Mouse (Mus musculus) MEL (cell line): ENCODE data around the gene Zfp28. TPM values are rescaled to one million over a fixed set of nuclear protein-coding genes. Genes with fewer than 3 reads are reported as not detected.

ENCODE experiments used
- DNase-seq: peaks from one replicate; pipeline ENCODE4 v3.0.0; 2011; ENCODE audit warnings: low read depth, low spot score
- H3K27ac ChIP-seq: 2 replicates; pipeline ENCODE4 v1.5.1; 2012; ENCODE audit warnings: low read depth, mild to moderate bottlenecking, control low read depth, low read length, moderate library complexity; ENCODE audit not compliant: control insufficient read depth
- H3K27me3 ChIP-seq, 2 experiments: fragments of 150-350 bp in 1 of 2; sonication (generic) in 1 of 2; 2 replicates each; pipeline ENCODE4 v1.6.1; 2012; ENCODE audit warnings: low read length in 2 of 2, mild to moderate bottlenecking in 2 of 2, improper control_type of control experiment in 1 of 2, moderate library complexity in 1 of 2; ENCODE audit not compliant: insufficient read depth in 2 of 2, control insufficient read depth in 1 of 2
- H3K36me3 ChIP-seq, 2 experiments: 2 replicates each; pipeline ENCODE4 v1.6.1; 2012 to 2014; ENCODE audit warnings: low read length in 2 of 2, improper control_type of control experiment in 1 of 2, inconsistent platforms in 1 of 2, mild to moderate bottlenecking in 1 of 2; ENCODE audit not compliant: insufficient read depth in 2 of 2, control insufficient read depth in 1 of 2
- H3K4me1 ChIP-seq, 2 experiments: fragments of 150-350 bp in 1 of 2; sonication (generic) in 1 of 2; 2 replicates each; pipeline ENCODE4 v1.6.1; 2012; ENCODE audit warnings: low read length in 2 of 2, improper control_type of control experiment in 1 of 2, mild to moderate bottlenecking in 1 of 2; ENCODE audit not compliant: insufficient read depth in 2 of 2, control insufficient read depth in 1 of 2
- H3K4me3 ChIP-seq, 2 experiments: fragments of 150-350 bp in 1 of 2; sonication (generic) in 1 of 2; 2 replicates each; pipeline ENCODE4 v1.5.1; 2012; ENCODE audit warnings: low read depth in 2 of 2, low read length in 2 of 2, mild to moderate bottlenecking in 2 of 2, moderate library complexity in 2 of 2, control low read depth in 1 of 2, improper control_type of control experiment in 1 of 2; ENCODE audit not compliant: control insufficient read depth in 1 of 2, insufficient read depth in 1 of 2
- H3K79me2 ChIP-seq: 2 replicates; pipeline ENCODE4 v1.6.1; 2012; ENCODE audit warnings: mild to moderate bottlenecking, low read length, moderate library complexity; ENCODE audit not compliant: control insufficient read depth, poor library complexity, insufficient read depth
- H3K9ac ChIP-seq: 2 replicates; pipeline ENCODE4 v1.6.1; 2012; ENCODE audit warnings: low read depth, mild to moderate bottlenecking, control low read depth, low read length, moderate library complexity; ENCODE audit not compliant: control insufficient read depth, poor library complexity, severe bottlenecking
- H3K9me3 ChIP-seq: fragments of 150-350 bp; sonication (generic); replicated peaks from 2 replicates; pipeline ENCODE4 v1.6.1; 2012; ENCODE audit warnings: mild to moderate bottlenecking, low read length, improper control_type of control experiment, moderate library complexity; ENCODE audit not compliant: insufficient read depth
- BHLHE40 ChIP-seq: IDR thresholded peaks from 2 replicates; pipeline ENCODE4 v1.6.1; 2012; ENCODE audit warnings: low read depth, mild to moderate bottlenecking, inconsistent platforms, low read length, improper control_type of control experiment, borderline replicate concordance
- CHD1 ChIP-seq: IDR thresholded peaks from 2 replicates; pipeline ENCODE4 v1.6.1; 2012; ENCODE audit warnings: low read depth, mild to moderate bottlenecking, inconsistent platforms, low read length, improper control_type of control experiment
- CHD2 ChIP-seq: IDR thresholded peaks from 2 replicates; pipeline ENCODE4 v1.6.1; 2011; ENCODE audit warnings: low read length, improper control_type of control experiment
- CTCF ChIP-seq, 3 experiments: IDR thresholded peaks in 2 of 3; conservative IDR thresholded peaks in 1 of 3; 2 replicates each; pipeline ENCODE4 v1.5.1; 2011 to 2012; ENCODE audit warnings: low read length in 3 of 3, low read depth in 2 of 3, mild to moderate bottlenecking in 2 of 3, improper control_type of control experiment in 1 of 3, inconsistent platforms in 1 of 3, mixed read lengths in 1 of 3, moderate library complexity in 1 of 3; ENCODE audit not compliant: control insufficient read depth in 1 of 3, insufficient read depth in 1 of 3, poor library complexity in 1 of 3, severe bottlenecking in 1 of 3
- E2F4 ChIP-seq: IDR thresholded peaks from 2 replicates; pipeline ENCODE4 v1.6.1; 2011; ENCODE audit warnings: low read depth, low read length, improper control_type of control experiment, borderline replicate concordance
- ELF1 ChIP-seq: IDR thresholded peaks from 2 replicates; pipeline ENCODE4 v1.6.1; 2014; ENCODE audit warnings: low read depth, mild to moderate bottlenecking, inconsistent platforms, low read length, improper control_type of control experiment, moderate library complexity
- ETS1 ChIP-seq: IDR thresholded peaks from 2 replicates; pipeline ENCODE4 v1.6.1; 2012; ENCODE audit warnings: low read depth, mild to moderate bottlenecking, inconsistent platforms, low read length, improper control_type of control experiment, moderate library complexity
- GABPA ChIP-seq: IDR thresholded peaks from 2 replicates; pipeline ENCODE4 v1.6.1; 2012; ENCODE audit warnings: low read depth, mild to moderate bottlenecking, inconsistent platforms, low read length, improper control_type of control experiment, moderate library complexity
- MAFK ChIP-seq: IDR thresholded peaks from 2 replicates; pipeline ENCODE4 v1.6.1; 2011; ENCODE audit warnings: low read depth, mild to moderate bottlenecking, low read length, improper control_type of control experiment, borderline replicate concordance
- MAX ChIP-seq: IDR thresholded peaks from 2 replicates; pipeline ENCODE4 v1.6.1; 2011; ENCODE audit warnings: low read length, improper control_type of control experiment
- MAZ ChIP-seq: IDR thresholded peaks from 2 replicates; pipeline ENCODE4 v1.6.1; 2012; ENCODE audit warnings: low read depth, mild to moderate bottlenecking, inconsistent platforms, low read length, improper control_type of control experiment
- MEF2A ChIP-seq: IDR thresholded peaks from 2 replicates; pipeline ENCODE4 v1.6.1; 2014; ENCODE audit warnings: low read depth, mild to moderate bottlenecking, inconsistent platforms, low read length, improper control_type of control experiment; ENCODE audit not compliant: poor library complexity, insufficient replicate concordance, severe bottlenecking; ENCODE audit errors: extremely low read depth
- MXI1 ChIP-seq: IDR thresholded peaks from 2 replicates; pipeline ENCODE4 v1.6.1; 2011; ENCODE audit warnings: mild to moderate bottlenecking, low read depth, low read length, improper control_type of control experiment
- MYB ChIP-seq: IDR thresholded peaks from 2 replicates; pipeline ENCODE4 v1.6.1; 2011; ENCODE audit warnings: mild to moderate bottlenecking, low read depth, low read length, improper control_type of control experiment
- MYC ChIP-seq: IDR thresholded peaks from 2 replicates; pipeline ENCODE4 v1.6.1; 2011; ENCODE audit warnings: low read depth, mild to moderate bottlenecking, low read length, improper control_type of control experiment, moderate library complexity
- POLR2A ChIP-seq, 2 experiments: IDR thresholded peaks; 2 replicates each; pipeline ENCODE4 v1.6.1; 2011 to 2012; ENCODE audit warnings: low read length in 2 of 2, mild to moderate bottlenecking in 2 of 2, control low read depth in 1 of 2, improper control_type of control experiment in 1 of 2, low read depth in 1 of 2, moderate library complexity in 1 of 2; ENCODE audit not compliant: control insufficient read depth in 1 of 2, insufficient read depth in 1 of 2, poor library complexity in 1 of 2
- SIN3A ChIP-seq: IDR thresholded peaks from 2 replicates; pipeline ENCODE4 v1.6.1; 2012; ENCODE audit warnings: low read length, improper control_type of control experiment, inconsistent platforms
- SMC3 ChIP-seq: IDR thresholded peaks from 2 replicates; pipeline ENCODE4 v1.6.1; 2011; ENCODE audit warnings: low read depth, low read length, improper control_type of control experiment
- TAL1 ChIP-seq: IDR thresholded peaks from 2 replicates; pipeline ENCODE4 v1.6.1; 2012; ENCODE audit warnings: mild to moderate bottlenecking, inconsistent platforms, low read length, moderate library complexity, mixed read lengths
- TBP ChIP-seq: IDR thresholded peaks from 2 replicates; pipeline ENCODE4 v1.8.0; 2011; ENCODE audit warnings: low read depth, low read length, improper control_type of control experiment
- TCF12 ChIP-seq: IDR thresholded peaks from 2 replicates; pipeline ENCODE4 v1.6.1; 2014; ENCODE audit warnings: low read depth, mild to moderate bottlenecking, inconsistent platforms, low read length, improper control_type of control experiment, moderate library complexity
- UBTF ChIP-seq: IDR thresholded peaks from 2 replicates; pipeline ENCODE4 v1.6.1; 2012; ENCODE audit warnings: low read depth, mild to moderate bottlenecking, inconsistent platforms, low read length, improper control_type of control experiment, moderate library complexity, borderline replicate concordance; ENCODE audit not compliant: insufficient read depth
- USF1 ChIP-seq: IDR thresholded peaks from 2 replicates; pipeline ENCODE4 v1.6.1; 2014; ENCODE audit warnings: low read depth, mild to moderate bottlenecking, inconsistent platforms, low read length, improper control_type of control experiment, moderate library complexity
- USF2 ChIP-seq, 2 experiments: IDR thresholded peaks; 2 replicates each; pipeline ENCODE4 v1.6.1; 2011 to 2012; ENCODE audit warnings: improper control_type of control experiment in 2 of 2, low read length in 2 of 2, borderline replicate concordance in 1 of 2, inconsistent platforms in 1 of 2, low read depth in 1 of 2, mild to moderate bottlenecking in 1 of 2; ENCODE audit not compliant: insufficient read depth in 1 of 2
- ZC3H11A ChIP-seq: IDR thresholded peaks from 2 replicates; pipeline ENCODE4 v1.6.1; 2012; ENCODE audit warnings: low read depth, mild to moderate bottlenecking, inconsistent platforms, low read length, improper control_type of control experiment
- ZKSCAN1 ChIP-seq: IDR thresholded peaks from 2 replicates; pipeline ENCODE4 v1.6.1; 2012; ENCODE audit warnings: low read depth, mild to moderate bottlenecking, inconsistent platforms, low read length, improper control_type of control experiment, moderate library complexity
- ZMIZ1 ChIP-seq: IDR thresholded peaks from 2 replicates; pipeline ENCODE4 v1.6.1; 2012; ENCODE audit warnings: low read depth, mild to moderate bottlenecking, inconsistent platforms, low read length, improper control_type of control experiment, moderate library complexity
- ZNF384 ChIP-seq: IDR thresholded peaks from 2 replicates; pipeline ENCODE4 v1.6.1; 2012; ENCODE audit warnings: low read depth, mild to moderate bottlenecking, inconsistent platforms, low read length, improper control_type of control experiment
- polyA plus RNA-seq, 2 experiments: library from polyadenylated mRNA; stranded (reverse) in 1 of 2; unstranded in 1 of 2; fragments of >175 nt in 1 of 2; fragments of >200 nt in 1 of 2; gene quantifications; 2 replicates each; pipeline versions ENCODE4 v1.2.1 to v1.2.4; 2012; ENCODE audit warnings: low replicate concordance in 2 of 2, low read depth in 1 of 2; ENCODE audit not compliant: insufficient read length in 2 of 2, insufficient read depth in 1 of 2, missing spikeins in 1 of 2
- total RNA-seq: library from RNA; depleted of rRNA; stranded (reverse); fragments of 300-350 nt; gene quantifications from 2 replicates; pipeline ENCODE4 v1.2.3, GENCODE M21; 2012

Gene Zfp28
- total and polyA plus RNA-seq, 3 experiments: 2.8 to 3.3 TPM; not detected in 1

DNA sequence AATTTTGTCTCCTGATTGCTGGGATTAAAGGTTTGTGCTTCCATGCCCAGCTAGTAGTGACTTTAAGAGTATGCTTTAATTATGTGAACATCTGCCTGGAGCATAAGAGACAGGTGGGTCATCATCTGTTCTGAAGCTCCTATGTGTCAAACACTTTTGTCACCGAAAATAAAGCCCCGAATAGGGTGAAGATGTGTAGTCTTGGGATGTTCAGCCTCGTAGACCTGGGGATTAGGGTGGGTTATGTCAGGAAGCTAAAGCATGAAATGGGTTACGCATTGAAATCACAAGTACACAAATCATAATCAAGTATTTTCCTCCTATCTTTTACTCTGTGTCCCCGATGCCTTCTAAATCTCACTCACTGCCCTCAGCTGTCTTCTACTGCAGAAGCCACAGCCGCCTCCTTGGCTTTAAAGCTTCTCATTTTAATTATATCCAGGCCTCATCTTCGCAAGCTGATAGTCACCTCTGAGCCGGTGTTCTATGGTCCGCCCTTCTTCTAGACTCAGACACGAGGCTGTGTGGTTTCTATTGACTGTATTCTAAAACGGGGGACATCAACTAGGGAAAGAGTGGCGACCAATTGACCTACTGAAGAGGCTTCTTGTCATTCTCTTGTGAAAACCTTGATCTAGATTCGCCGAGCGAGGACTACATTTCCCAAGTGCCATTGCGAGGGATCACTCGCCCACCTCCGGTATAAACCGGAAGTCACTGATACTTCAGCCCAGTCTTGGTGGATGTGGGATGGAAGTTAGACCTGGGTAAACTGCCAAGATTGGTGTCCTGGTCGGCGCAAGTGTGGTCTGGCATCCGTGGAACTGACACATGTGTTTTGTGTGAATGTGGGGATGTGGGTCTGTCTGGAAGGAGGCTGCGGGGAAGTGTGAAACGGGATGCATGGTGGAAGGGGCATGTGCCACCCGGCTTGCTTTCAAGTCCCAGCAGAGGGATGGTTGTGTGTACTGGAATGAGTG, 15.2 kb downstream of the Zfp28 start, which contains the start of gene Smim17:
Smim17 (plus strand) TSS at position 720 of the 980 bp plus-strand sequence.
- Histone ChIP-seq H3K4me1 (no peaks in the 10 kb centered on the region), H3K27ac (no peak within 1 kb of the TSS)
- TF ChIP-seq BHLHE40 (no peak), CHD1 (no peak), ZMIZ1 (no peak), USF2 (IDR thresholded peaks at IDR 0.05; ENCODE audit: borderline replicate concordance in 1 of 2, insufficient read depth in 1 of 2, low read depth in 1 of 2, low read length in 2 of 2) (no peak), MAFK (no peak), MXI1 (no peak), MYC (no peak), POLR2A (IDR thresholded peaks at IDR 0.05; ENCODE audit: control insufficient read depth in 1 of 2, insufficient read depth in 1 of 2, low read depth in 1 of 2, low read length in 2 of 2, poor library complexity in 1 of 2) (no peak), ZNF384 (no peak), SIN3A (no peak)
- TF ChIP-seq, all 39 proteins: peak for 0
- no peaks in the 10 kb centered on the region for H3K27me3 ChIP-seq
- H3K4me3 ChIP-seq: no peak within 1 kb of the TSS
- H3K9me3 ChIP-seq: no peaks in the 10 kb centered on the region
- no peak for DNase-seq
- no peak within 1 kb of the TSS for H3K9ac ChIP-seq
- no peaks in the 10 kb centered on the region for H3K36me3 ChIP-seq
- H3K79me2 ChIP-seq: no peaks in the 10 kb centered on the region

DNA sequence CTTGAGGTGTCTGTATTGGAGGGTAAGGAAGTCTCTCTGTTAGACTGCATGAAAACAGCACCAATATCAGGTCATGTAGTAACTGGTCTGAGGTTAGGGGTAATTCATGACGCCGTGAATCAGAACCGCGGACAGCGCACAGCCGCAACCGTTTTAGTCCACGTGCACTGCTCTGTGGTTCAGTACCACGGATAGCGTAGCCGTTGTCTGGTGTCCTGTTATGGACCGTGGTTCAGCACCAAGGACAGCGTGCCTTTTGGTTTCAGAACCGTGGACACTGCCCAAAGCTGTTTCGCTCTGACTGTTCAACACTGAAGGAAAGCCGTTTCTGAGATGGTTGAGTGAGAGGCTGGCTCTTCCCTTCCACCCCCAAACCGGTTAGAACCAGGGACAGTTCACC, 26.9 kb downstream of the Zfp28 start, which contains the start of gene Gm20715:
Gm20715 (plus strand) TSS at position 235 of the 400 bp plus-strand sequence.
- DNase-seq: peak; percentile 95

More for the DNA sequence above, 26.9 kb downstream of the Zfp28 start, which contains the start of gene Gm20715:
- Histone ChIP-seq H3K79me2 (no peaks in the 10 kb centered on the region), H3K36me3 (no peaks in the 10 kb centered on the region), H3K9ac (no peak within 1 kb of the TSS), H3K27me3 (no peaks in the 10 kb centered on the region), H3K9me3 (no peaks in the 10 kb centered on the region), H3K4me1 (no peaks in the 10 kb centered on the region), H3K27ac (no peak within 1 kb of the TSS), H3K4me3 (no peak within 1 kb of the TSS)
- TF ChIP-seq ZC3H11A (no peak), MXI1 (peak; percentile 100), USF2 (IDR thresholded peaks at IDR 0.05; ENCODE audit: borderline replicate concordance in 1 of 2, insufficient read depth in 1 of 2, low read depth in 1 of 2, low read length in 2 of 2) (no peak), E2F4 (no peak), SIN3A (peak; percentile 100), CHD1 (no peak), GABPA (no peak), CTCF (IDR thresholded peaks at IDR 0.05 in 2 of 3, conservative IDR thresholded peaks at IDR 0.05 in 1 of 3; ENCODE audit: control insufficient read depth in 1 of 3, insufficient read depth in 1 of 3, low read depth in 2 of 3, low read length in 3 of 3, poor library complexity in 1 of 3, severe bottlenecking in 1 of 3) (no peak), ETS1 (no peak), MAX (peak; percentile 96), TBP (no peak), UBTF (no peak), TAL1 (no peak), USF1 (no peak), MAFK (no peak), MYB (no peak), ELF1 (no peak), ZKSCAN1 (no peak), MAZ (no peak), MYC (no peak), MEF2A (no peak), ZNF384 (no peak), TCF12 (no peak), CHD2 (no peak), SMC3 (no peak)
